Mouse (Mus musculus) ES-Bruce4 (cell line): Measurements from ENCODE around the gene Tcte1.

Experiments
- CTCF ChIP-seq: IDR thresholded peaks from one replicate; pipeline ENCODE4 v1.8.1; 2011; ENCODE audit warnings: low read depth, low read length
- POLR2A ChIP-seq: IDR thresholded peaks from one replicate; pipeline ENCODE4 v1.8.1; 2011; ENCODE audit warnings: low read length; ENCODE audit not compliant: insufficient read depth

DNA sequence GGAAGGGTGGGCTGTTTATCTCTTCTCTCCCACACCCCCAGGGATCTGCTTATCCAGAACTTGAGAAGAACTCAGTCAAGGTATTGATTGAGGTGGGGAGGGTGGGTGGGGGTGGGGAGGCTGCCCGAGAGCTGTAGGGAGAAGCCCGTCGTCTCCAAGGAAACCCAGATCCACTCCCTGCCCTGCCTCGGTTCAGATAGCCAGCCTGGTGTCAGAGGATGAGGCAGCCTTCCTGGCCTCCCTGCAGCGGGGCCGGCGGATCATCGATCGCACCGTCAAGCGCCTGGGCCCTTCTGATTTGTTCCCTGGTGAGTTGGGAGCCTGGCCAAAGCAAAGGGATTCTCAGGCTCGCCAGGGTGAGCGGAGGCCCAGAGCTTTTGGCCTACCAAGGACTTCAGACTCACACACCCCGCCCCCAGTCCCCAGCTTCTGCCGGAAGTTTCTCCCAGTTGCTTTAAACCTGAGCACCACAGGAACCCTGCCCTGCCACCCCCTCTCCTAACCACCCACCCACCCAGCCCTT lies 8.0 kb upstream of the Tcte1 start:
- TF ChIP-seq POLR2A: no peak
- no peak for TF ChIP-seq CTCF
